Mouse (Mus musculus) embryonic facial prominence, embryonic 11.5 days (tissue): ENCODE results near the gene Fgd6. TPM values are rescaled to one million over a fixed set of nuclear protein-coding genes. Genes with fewer than 3 reads are reported as not detected.
A peak's percentile ranks its signal among the peaks of the same experiment; 100 is the strongest.

Source experiments
- ATAC-seq: fragments of 200-750 bp; cut with Nextera tagmentation; replicated peaks from 2 replicates; pipeline ENCODE4 v1.8.0; 2017; ENCODE audit warnings: low read depth; ENCODE audit not compliant: insufficient number of reproducible peaks, low FRiP score, low TSS enrichment
- DNase-seq: peaks from one replicate; pipeline ENCODE4 v3.0.0-alpha.2; 2015; ENCODE audit warnings: low spot score
- H3K27ac ChIP-seq: fragments of 300-500 bp; sonication (generic); replicated peaks from 2 replicates; pipeline ENCODE4 v1.5.1; 2014; ENCODE audit warnings: mild to moderate bottlenecking, low read depth, low read length, control low read depth
- H3K27me3 ChIP-seq: fragments of 300-500 bp; sonication (generic); 2 replicates; pipeline ENCODE4 v1.6.1; 2014; ENCODE audit warnings: mild to moderate bottlenecking, low read length, moderate library complexity, mixed read lengths; ENCODE audit not compliant: control insufficient read depth, insufficient read depth
- H3K36me3 ChIP-seq: fragments of 300-500 bp; sonication (generic); replicated peaks from 2 replicates; pipeline ENCODE4 v1.6.1; 2014; ENCODE audit warnings: low read depth, mild to moderate bottlenecking, low read length, moderate library complexity, mixed read lengths; ENCODE audit not compliant: control insufficient read depth, insufficient read depth
- H3K4me1 ChIP-seq: fragments of 300-500 bp; sonication (generic); 2 replicates; pipeline ENCODE4 v1.6.1; 2014; ENCODE audit warnings: low read length, mixed read lengths; ENCODE audit not compliant: control insufficient read depth, insufficient read depth
- H3K4me2 ChIP-seq: fragments of 300-500 bp; sonication (generic); 2 replicates; pipeline ENCODE4 v1.6.1; 2014; ENCODE audit warnings: low read depth, mild to moderate bottlenecking, control low read depth, low read length, moderate library complexity
- H3K4me3 ChIP-seq: fragments of 300-500 bp; sonication (generic); 2 replicates; pipeline ENCODE4 v1.5.1; 2014; ENCODE audit warnings: low read depth, low read length, control low read depth
- H3K9ac ChIP-seq: fragments of 300-500 bp; sonication (generic); replicated peaks from 2 replicates; pipeline ENCODE4 v1.6.1; 2014; ENCODE audit warnings: mild to moderate bottlenecking, control low read depth, low read length
- H3K9me3 ChIP-seq: fragments of 300-500 bp; sonication (generic); replicated peaks from 2 replicates; pipeline ENCODE4 v1.6.1; 2016; ENCODE audit warnings: mild to moderate bottlenecking, low read length, inconsistent platforms, mixed read lengths; ENCODE audit not compliant: control insufficient read depth
- WGBS: fragments of 180-500 bp; shearing (Covaris S2); extraction: QIAGEN DNeasy Blood & Tissue Kit; methylation state at CpG from one replicate; pipeline ENCODE4 v1.1.7; 2014; 5-methylcytosine and 5-hydroxymethylcytosine counted together
- polyA plus RNA-seq: library from polyadenylated mRNA; unstranded; fragments of >200 nt; fragmentation: Nextera tagmentation; extraction: Ambion mirVana; gene quantifications from 2 replicates; pipeline ENCODE4 v1.2.1, GENCODE M21; 2014

The Fgd6 gene
- polyA plus RNA-seq, 1 experiment from 2014 or later = 4.4 TPM

DNA sequence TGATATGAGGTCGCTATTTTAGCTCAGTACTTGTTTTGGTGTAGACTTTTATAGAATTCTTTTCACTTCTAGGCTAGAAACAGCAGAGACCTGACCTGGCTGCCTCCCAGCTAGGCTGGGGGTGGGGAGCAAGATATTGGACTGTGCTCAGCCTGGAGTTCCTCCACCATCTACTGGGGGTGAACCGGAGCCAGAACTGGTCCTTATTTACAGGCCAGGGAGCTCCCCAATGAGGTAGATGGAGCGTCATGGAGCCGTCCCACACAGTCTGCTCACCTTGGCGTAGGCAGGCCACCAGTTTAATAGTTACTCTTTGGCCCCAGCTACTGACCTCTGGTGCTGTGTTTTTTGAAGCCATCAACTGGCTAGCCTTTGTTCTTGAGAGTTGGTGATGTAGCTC is 32.9 kb downstream of the Fgd6 start:
- H3K9ac ChIP-seq = no peak overlapping the region
- WGBS = 88% methylated on average over 5 of the region's 5 CpGs
- no peak for DNase-seq

DNA sequence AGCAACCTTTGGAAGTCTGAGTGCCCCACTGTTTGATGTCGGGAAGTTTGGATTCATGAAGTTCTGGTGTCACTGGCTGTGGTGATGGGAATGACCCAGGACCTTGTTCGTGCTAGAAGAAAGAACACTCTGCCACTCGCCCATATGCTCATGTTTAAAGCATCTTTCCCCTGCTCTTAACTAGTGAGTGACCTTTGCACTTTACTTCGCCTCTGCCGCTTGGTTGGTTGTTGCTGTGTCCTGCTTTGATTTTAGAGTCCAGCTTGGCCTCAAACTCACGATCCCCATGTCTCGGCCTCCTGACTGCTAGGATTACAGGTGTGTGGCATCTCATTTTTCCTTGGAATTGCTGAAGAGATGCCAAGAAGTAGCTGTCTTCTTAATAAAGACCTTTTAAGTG is 35.8 kb downstream of the Fgd6 start:
- no peak overlapping the region for H3K9ac ChIP-seq
- H3K27ac ChIP-seq = no peak overlapping the region
- no peaks in the 10 kb centered on the region for H3K27me3 ChIP-seq
- no peak overlapping the region for H3K4me2 ChIP-seq
- H3K9me3 ChIP-seq = no peaks in the 10 kb centered on the region
- ATAC-seq = no peak
- H3K36me3 ChIP-seq = no peaks in the 10 kb centered on the region; the same call in 1 of the 2 replicates
- peaks cover 2% of the 10 kb centered on the region; the same call in 1 of the 2 replicates for H3K4me1 ChIP-seq
- DNase-seq = no peak
- 50% methylated on average over 7 of the region's 7 CpGs for WGBS
- no peak overlapping the region for H3K4me3 ChIP-seq

More for the DNA sequence above, 32.9 kb downstream of the Fgd6 start:
- no peaks in the 10 kb centered on the region for H3K27me3 ChIP-seq
- no peak overlapping the region for H3K27ac ChIP-seq
- no peaks in the 10 kb centered on the region for H3K9me3 ChIP-seq
- peaks cover 2% of the 10 kb centered on the region; the same call in 1 of the 2 replicates for H3K4me1 ChIP-seq
- H3K4me2 ChIP-seq = no peak overlapping the region
- no peaks in the 10 kb centered on the region for H3K36me3 ChIP-seq
- no peak overlapping the region for H3K4me3 ChIP-seq
- ATAC-seq = no peak

DNA sequence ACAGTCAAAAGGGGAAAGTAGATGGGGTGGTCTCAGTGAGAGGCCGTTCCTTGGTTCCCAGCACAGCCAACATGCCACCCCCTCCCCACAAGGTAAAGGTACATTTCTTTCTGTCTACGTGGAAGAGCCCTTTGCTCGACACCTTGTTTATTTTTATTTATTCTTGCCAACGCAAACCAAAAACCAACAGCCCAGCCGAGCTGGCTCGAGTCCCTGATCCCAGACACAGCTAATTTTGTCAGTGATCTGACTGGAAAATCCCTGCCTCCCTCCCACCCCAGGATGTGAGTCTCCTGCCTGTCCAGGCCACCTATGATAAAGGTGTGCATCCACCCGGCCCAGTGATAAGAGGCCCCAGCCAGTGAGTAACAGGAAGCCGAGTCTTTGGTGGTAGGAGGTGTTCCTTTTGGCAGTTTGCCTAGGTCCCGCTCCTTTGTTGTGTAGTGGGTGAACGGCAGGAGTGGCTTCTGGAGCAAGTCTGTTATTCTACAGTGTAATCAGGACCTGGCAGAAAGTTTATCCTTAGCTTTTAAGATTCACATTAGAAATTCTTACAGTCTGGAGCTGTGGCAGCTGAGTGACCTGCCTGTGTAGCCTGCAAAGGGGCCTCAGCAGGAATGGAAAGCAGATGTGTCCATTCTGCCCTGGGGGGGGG is 36.6 kb downstream of the Fgd6 start:
- peak; percentile 62 for DNase-seq
- Histone ChIP-seq H3K4me3 (no peak overlapping the region), H3K36me3 (no peaks in the 10 kb centered on the region; the same call in 1 of the 2 replicates), H3K4me1 (peaks cover 2% of the 10 kb centered on the region; the same call in 1 of the 2 replicates), H3K4me2 (no peak overlapping the region), H3K9ac (no peak overlapping the region), H3K27ac (peak overlapping the region; percentile 16; the same call in 1 of the 2 replicates), H3K9me3 (no peaks in the 10 kb centered on the region), H3K27me3 (no peaks in the 10 kb centered on the region)
- WGBS = 47% methylated on average over 10 of the region's 10 CpGs
- ATAC-seq = 0 out of 2 replicates have a peak, but pooled peaks have one; percentile 44

DNA sequence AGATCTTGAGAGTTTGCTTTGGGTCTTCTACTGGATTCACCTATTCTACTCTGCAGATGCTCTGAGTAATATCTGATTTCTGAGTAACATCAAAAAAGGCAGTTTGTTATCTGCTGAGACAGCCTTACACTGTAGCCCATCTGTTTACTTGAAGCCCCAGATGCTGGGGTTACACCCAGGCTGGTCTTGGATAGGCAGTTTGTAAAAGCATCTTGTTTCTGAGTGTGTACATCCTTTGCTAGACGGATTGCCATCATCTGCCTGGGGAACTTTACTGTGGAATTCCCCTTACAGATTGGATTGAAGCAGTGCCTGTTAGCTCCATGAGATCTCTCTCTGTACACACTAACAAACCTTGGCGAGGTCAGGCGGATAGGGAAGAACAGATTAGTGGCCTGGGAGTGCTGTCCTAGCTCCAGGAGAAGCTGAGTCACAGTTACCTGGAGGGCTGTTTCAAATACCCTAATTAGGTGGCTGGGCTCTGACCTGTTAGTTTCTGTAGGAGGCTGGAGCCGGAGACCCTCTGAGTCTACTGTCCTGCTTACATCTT is 37.2 kb downstream of the Fgd6 start:
- Histone ChIP-seq H3K27ac (no peak overlapping the region), H3K4me3 (no peak overlapping the region), H3K4me2 (no peak overlapping the region), H3K36me3 (no peaks in the 10 kb centered on the region; the same call in 1 of the 2 replicates), H3K9me3 (no peaks in the 10 kb centered on the region), H3K27me3 (no peaks in the 10 kb centered on the region), H3K9ac (no peak overlapping the region), H3K4me1 (peaks cover 2% of the 10 kb centered on the region; the same call in 1 of the 2 replicates)
- WGBS = 64% methylated on average over 4 of the region's 4 CpGs
- DNase-seq (no peak), ATAC-seq (no peak)

DNA sequence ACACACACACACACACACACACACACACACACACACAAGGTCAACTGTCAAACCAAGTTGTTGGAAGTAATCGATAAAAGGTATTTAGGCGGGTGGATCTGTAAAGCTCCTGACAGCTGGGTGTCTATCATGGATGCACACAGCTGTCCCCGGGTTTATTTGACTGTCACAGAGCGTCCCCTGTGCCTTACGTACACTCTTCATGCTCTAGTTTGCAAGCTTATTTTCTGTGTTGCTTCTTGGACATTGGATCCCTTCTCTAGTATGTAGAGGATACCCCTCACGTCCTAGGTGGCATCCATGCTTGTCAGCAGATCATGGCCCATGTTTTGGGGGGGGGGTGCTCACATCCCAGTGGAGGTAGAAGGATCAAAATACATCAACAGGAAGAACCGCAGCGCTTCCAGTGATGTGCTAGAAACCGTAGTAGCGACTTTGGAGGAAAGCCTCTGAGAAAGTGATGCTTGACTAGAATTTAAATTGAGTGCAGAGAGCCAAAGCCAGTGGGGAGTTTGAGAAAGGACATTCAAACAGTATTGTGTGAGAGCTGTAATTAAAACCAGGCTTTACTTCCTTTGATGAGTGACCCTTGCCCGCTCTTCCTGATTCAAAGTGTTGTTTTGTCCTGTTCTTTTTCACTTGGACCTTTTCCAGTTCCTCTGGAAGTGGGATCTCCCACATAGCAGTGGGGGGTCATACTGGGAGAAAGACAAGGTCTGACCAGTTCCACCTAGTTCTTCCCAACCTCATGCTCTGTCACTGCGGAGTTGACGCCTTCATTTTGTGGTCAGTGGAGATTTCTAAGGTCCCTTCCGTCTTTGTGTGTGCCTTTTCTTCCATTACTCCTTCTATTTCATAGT is 41.4 kb downstream of the Fgd6 start:
- Histone ChIP-seq H3K9ac (no peak overlapping the region), H3K4me2 (no peak overlapping the region), H3K27me3 (no peaks in the 10 kb centered on the region), H3K4me3 (no peak overlapping the region), H3K27ac (no peak overlapping the region), H3K4me1 (peaks cover 2% of the 10 kb centered on the region; the same call in 1 of the 2 replicates), H3K36me3 (no peaks in the 10 kb centered on the region; the same call in 1 of the 2 replicates), H3K9me3 (no peaks in the 10 kb centered on the region)
- 63% methylated on average over 14 of the region's 14 CpGs for WGBS
- no peak for ATAC-seq
- peak; percentile 41 for DNase-seq

DNA sequence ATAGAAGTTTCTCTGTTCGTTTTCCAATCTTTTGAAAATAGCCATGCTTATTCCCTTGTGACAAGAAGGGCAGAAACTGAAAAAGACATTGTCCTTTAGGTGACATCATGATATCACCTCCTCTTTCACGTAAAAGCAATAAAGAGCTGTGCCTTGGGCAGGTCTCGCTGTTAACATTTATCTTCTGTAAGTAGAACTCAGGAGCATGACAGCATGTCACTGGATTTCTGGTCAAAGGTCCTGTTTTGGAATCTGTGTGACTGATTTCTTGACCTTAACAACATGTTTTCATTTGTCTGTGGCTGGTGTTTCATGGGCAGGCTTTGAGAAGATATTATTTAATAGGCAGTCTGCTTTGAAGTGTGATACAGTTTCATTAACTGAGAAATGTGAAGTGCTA is 44.9 kb downstream of the Fgd6 start:
- H3K4me2 ChIP-seq = no peak overlapping the region
- no peaks in the 10 kb centered on the region for H3K36me3 ChIP-seq
- DNase-seq = no peak
- ATAC-seq = no peak
- no peaks in the 10 kb centered on the region for H3K4me1 ChIP-seq
- no peaks in the 10 kb centered on the region for H3K9me3 ChIP-seq
- 54% methylated on average over 3 of the region's 3 CpGs for WGBS
- no peak overlapping the region for H3K4me3 ChIP-seq
- H3K9ac ChIP-seq = no peak overlapping the region
- no peak overlapping the region for H3K27ac ChIP-seq
- no peaks in the 10 kb centered on the region for H3K27me3 ChIP-seq

DNA sequence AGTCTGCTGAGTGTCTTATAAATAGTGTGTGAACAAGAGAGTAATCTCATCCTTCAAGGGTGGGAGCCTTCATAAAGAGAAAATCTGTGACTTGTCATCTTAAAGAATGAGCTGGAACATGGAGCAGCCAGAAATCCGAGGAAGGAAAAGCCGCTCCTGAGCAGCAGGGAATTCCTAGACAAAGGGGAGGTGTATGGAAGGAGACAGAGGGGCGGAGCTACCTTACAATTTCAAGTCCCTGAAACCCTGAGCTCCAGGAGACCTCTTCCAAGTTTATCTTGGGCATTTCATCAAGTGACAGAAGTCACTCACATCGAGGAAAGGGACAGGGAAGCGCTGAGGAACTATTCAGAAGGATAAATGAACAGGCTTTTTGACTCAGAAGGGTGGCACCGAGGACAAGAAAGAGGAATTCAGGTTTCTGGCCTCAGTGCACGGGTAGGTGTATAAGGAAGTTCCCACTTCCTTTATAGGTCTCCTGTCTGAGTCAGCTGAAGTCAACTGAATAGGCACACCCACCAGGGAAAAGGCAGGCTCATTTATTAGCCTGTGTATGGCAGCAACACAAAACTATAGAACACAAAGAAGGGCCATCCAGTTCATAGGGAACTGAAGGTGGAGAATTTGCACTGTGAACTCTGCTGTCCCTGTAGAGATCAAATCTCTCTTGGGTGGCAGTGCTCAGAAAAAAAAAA is 46.4 kb downstream of the Fgd6 start:
- H3K27ac ChIP-seq = no peak overlapping the region
- ATAC-seq (no peak), DNase-seq (no peak)
- no peaks in the 10 kb centered on the region for H3K36me3 ChIP-seq
- no peaks in the 10 kb centered on the region for H3K9me3 ChIP-seq
- no peak overlapping the region for H3K4me3 ChIP-seq
- H3K4me2 ChIP-seq = no peak overlapping the region
- H3K9ac ChIP-seq = no peak overlapping the region
- H3K4me1 ChIP-seq = no peaks in the 10 kb centered on the region
- H3K27me3 ChIP-seq = no peaks in the 10 kb centered on the region
- whole genome bisulfite sequencing = 47% methylated on average over 7 of the region's 7 CpGs
